Mouse (Mus musculus) myocyte (in vitro differentiated cells): ENCODE data around the gene Slc32a1. TPM values are rescaled to one million over a fixed set of nuclear protein-coding genes. Genes with fewer than 3 reads are reported as not detected.

ENCODE experiments used
- H3K27me3 ChIP-seq: one replicate; pipeline ENCODE4 v1.6.1; 2011; ENCODE audit not compliant: control insufficient read depth, insufficient read depth, insufficient read length
- H3K36me3 ChIP-seq: one replicate; pipeline ENCODE4 v1.6.1; 2011; ENCODE audit not compliant: control insufficient read depth, insufficient read depth
- H3K4me2 ChIP-seq: one replicate; pipeline ENCODE4 v1.6.1; 2011; ENCODE audit warnings: low read depth, control low read depth
- H3K4me3 ChIP-seq: one replicate; pipeline ENCODE4 v1.5.1; 2011; ENCODE audit warnings: mild to moderate bottlenecking, control low read depth, moderate library complexity
- H3K79me2 ChIP-seq: one replicate; pipeline ENCODE4 v1.6.1; 2011; ENCODE audit not compliant: control insufficient read depth, insufficient read depth
- H3ac ChIP-seq: one replicate; pipeline ENCODE4 v1.6.1; 2011; ENCODE audit not compliant: control insufficient read depth, insufficient read length
- CEBPB ChIP-seq: IDR thresholded peaks from 2 replicates; pipeline ENCODE4 v1.6.1; 2011; ENCODE audit warnings: mild to moderate bottlenecking, moderate library complexity; ENCODE audit not compliant: poor library complexity, insufficient read depth, severe bottlenecking
- E2F4 ChIP-seq: IDR thresholded peaks from one replicate; pipeline ENCODE4 v1.6.1; 2011; ENCODE audit warnings: mild to moderate bottlenecking, control low read depth, moderate library complexity; ENCODE audit not compliant: insufficient read depth
- MAX ChIP-seq: IDR thresholded peaks from one replicate; pipeline ENCODE4 v1.6.1; 2011; ENCODE audit warnings: low read depth, mild to moderate bottlenecking, control low read depth
- MYOD1 ChIP-seq, 3 experiments: IDR thresholded peaks; one replicate each; pipeline ENCODE4 v1.6.1; 2011; ENCODE audit warnings: control low read depth in 2 of 3, low read depth in 2 of 3, mild to moderate bottlenecking in 2 of 3, moderate library complexity in 1 of 3; ENCODE audit not compliant: insufficient read length in 2 of 3, control insufficient read depth in 1 of 3
- MYOG ChIP-seq, 3 experiments: IDR thresholded peaks; one replicate each; pipeline ENCODE4 v1.6.1; 2011; ENCODE audit warnings: control low read depth in 2 of 3, low read depth in 2 of 3, mild to moderate bottlenecking in 2 of 3; ENCODE audit not compliant: insufficient read length in 2 of 3, control insufficient read depth in 1 of 3, insufficient read depth in 1 of 3
- POLR2A ChIP-seq: IDR thresholded peaks from one replicate; pipeline ENCODE4 v1.6.1; 2011; ENCODE audit warnings: low read depth, mild to moderate bottlenecking, control low read depth, moderate library complexity; ENCODE audit not compliant: insufficient read length
- POLR2AphosphoS2 ChIP-seq: IDR thresholded peaks from one replicate; pipeline ENCODE4 v1.6.1; 2011; ENCODE audit warnings: low read depth, control low read depth; ENCODE audit not compliant: insufficient read length
- REST ChIP-seq: IDR thresholded peaks from one replicate; pipeline ENCODE4 v1.6.1; 2011; ENCODE audit warnings: mild to moderate bottlenecking, control low read depth, moderate library complexity; ENCODE audit not compliant: insufficient read depth, insufficient read length
- SRF ChIP-seq: IDR thresholded peaks from one replicate; pipeline ENCODE4 v1.6.1; 2011; ENCODE audit warnings: low read depth; ENCODE audit not compliant: control insufficient read depth, insufficient read length
- TCF12 ChIP-seq: IDR thresholded peaks from one replicate; pipeline ENCODE4 v1.6.1; 2011; ENCODE audit warnings: mild to moderate bottlenecking, control low read depth; ENCODE audit not compliant: poor library complexity, insufficient read depth, severe bottlenecking
- TCF3 ChIP-seq: IDR thresholded peaks from one replicate; pipeline ENCODE4 v1.6.1; 2011; ENCODE audit warnings: low read depth, control low read depth; ENCODE audit not compliant: insufficient read length
- USF1 ChIP-seq: IDR thresholded peaks from one replicate; pipeline ENCODE4 v1.6.1; 2011; ENCODE audit warnings: low read depth, mild to moderate bottlenecking, control low read depth, moderate library complexity
- polyA plus RNA-seq: library from polyadenylated mRNA; unstranded; fragments of >200 nt; fragmentation: generic; extraction: Trizol; gene quantifications from one replicate; pipeline ENCODE4 v1.2.1, GENCODE M21; 2012; ENCODE audit warnings: missing spikeins

Gene Slc32a1
- polyA plus RNA-seq, 1 experiment, result not detected

DNA sequence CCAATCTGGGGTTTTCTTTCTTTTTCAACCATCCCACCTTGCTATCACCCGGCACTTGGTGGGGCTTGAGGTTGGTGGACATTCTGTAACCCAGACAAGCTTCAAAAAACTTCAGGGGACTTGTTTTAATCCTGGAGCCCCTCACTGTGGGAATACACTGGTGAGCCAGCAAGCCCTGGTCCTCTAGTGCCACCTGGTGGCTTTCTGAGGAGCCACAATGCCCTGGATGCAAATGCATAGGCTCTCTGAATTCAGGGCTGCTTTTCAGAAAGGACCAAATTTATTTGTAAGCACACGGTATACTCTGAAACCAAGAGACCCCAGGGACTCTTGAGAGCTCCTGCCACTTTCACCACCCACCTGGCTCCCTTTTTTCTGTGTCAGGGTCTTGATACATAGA lies 31.3 kb downstream of the Slc32a1 start:
- Histone ChIP-seq H3K4me2 (no peak overlapping the region), H3K36me3 (no peaks in the 10 kb centered on the region), H3ac (no peak overlapping the region), H3K79me2 (no peaks in the 10 kb centered on the region), H3K4me3 (no peak overlapping the region), H3K27me3 (no peaks in the 10 kb centered on the region)
- TF ChIP-seq SRF (no peak), REST (no peak), POLR2A (no peak), USF1 (no peak), TCF3 (no peak), TCF12 (no peak), CEBPB (no peak), MYOD1 (IDR thresholded peaks at IDR 0.05; ENCODE audit: control insufficient read depth in 1 of 3, insufficient read length in 2 of 3, low read depth in 2 of 3) (no peak), MAX (no peak), MYOG (IDR thresholded peaks at IDR 0.05; ENCODE audit: control insufficient read depth in 1 of 3, insufficient read depth in 1 of 3, insufficient read length in 2 of 3, low read depth in 2 of 3) (no peak), E2F4 (no peak), POLR2AphosphoS2 (no peak)

DNA sequence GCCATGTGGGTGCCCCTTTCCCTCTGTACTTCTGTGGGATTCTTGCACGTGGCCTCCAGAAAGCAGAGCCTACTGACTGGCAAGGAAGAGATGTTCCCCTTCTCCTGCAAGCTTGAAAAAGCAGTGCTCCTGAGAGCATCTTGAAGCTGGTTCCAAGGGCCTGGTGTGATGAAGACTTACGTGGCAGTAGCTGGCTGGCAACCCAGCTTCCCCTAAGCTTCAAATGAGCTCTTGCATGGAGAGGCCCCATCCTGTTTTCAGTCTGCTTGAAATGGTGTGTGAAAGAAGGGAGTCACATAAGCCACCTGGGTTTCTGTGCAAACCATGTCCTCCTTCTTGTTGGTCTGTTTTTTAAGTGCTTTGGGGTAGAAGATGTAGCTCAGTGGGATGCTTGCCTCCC lies 32.0 kb downstream of the Slc32a1 start:
- no peaks in the 10 kb centered on the region for H3K36me3 ChIP-seq
- no peak overlapping the region for H3ac ChIP-seq
- no peak overlapping the region for H3K4me2 ChIP-seq
- TF ChIP-seq SRF (no peak), MAX (no peak), POLR2AphosphoS2 (no peak), E2F4 (no peak), TCF3 (no peak), CEBPB (no peak), USF1 (no peak), TCF12 (no peak)
- no peaks in the 10 kb centered on the region for H3K79me2 ChIP-seq
- H3K27me3 ChIP-seq, result no peaks in the 10 kb centered on the region
- H3K4me3 ChIP-seq, result no peak overlapping the region

DNA sequence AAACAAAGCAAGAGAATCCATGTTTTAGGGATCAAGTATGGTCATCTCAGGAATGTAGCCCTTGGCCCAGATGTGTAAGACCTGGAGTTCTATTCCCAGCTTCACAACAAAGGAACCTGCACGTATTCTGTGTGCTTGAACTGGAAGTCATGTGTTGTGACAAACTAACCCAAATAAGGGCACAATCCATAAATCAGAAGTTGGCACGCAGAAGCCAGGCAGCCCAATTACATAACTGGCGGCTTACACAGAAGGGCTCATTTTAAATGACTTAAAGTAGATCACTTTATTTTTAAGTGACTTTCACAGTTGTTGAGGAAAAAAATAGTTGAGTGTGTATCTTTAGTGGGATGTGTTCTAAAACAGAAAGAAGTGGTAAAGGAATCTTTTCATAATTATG lies 33.2 kb downstream of the Slc32a1 start:
- H3K4me2 ChIP-seq, result no peak overlapping the region
- no peaks in the 10 kb centered on the region for H3K36me3 ChIP-seq
- no peaks in the 10 kb centered on the region for H3K27me3 ChIP-seq
- H3K4me3 ChIP-seq, result no peak overlapping the region
- no peak overlapping the region for H3ac ChIP-seq
- no peaks in the 10 kb centered on the region for H3K79me2 ChIP-seq
- TF ChIP-seq MYOD1 (IDR thresholded peaks at IDR 0.05; ENCODE audit: control insufficient read depth in 1 of 3, insufficient read length in 2 of 3, low read depth in 2 of 3), result no peak
- no peak for TF ChIP-seq USF1
- TF ChIP-seq POLR2AphosphoS2, result no peak
- TF ChIP-seq SRF, result no peak
- no peak for TF ChIP-seq REST
- TF ChIP-seq POLR2A, result no peak
- no peak for TF ChIP-seq E2F4
- no peak for TF ChIP-seq CEBPB
- TF ChIP-seq TCF3, result no peak
- no peak for TF ChIP-seq TCF12
- TF ChIP-seq MYOG (IDR thresholded peaks at IDR 0.05; ENCODE audit: control insufficient read depth in 1 of 3, insufficient read depth in 1 of 3, insufficient read length in 2 of 3, low read depth in 2 of 3), result no peak
- TF ChIP-seq MAX, result no peak

DNA sequence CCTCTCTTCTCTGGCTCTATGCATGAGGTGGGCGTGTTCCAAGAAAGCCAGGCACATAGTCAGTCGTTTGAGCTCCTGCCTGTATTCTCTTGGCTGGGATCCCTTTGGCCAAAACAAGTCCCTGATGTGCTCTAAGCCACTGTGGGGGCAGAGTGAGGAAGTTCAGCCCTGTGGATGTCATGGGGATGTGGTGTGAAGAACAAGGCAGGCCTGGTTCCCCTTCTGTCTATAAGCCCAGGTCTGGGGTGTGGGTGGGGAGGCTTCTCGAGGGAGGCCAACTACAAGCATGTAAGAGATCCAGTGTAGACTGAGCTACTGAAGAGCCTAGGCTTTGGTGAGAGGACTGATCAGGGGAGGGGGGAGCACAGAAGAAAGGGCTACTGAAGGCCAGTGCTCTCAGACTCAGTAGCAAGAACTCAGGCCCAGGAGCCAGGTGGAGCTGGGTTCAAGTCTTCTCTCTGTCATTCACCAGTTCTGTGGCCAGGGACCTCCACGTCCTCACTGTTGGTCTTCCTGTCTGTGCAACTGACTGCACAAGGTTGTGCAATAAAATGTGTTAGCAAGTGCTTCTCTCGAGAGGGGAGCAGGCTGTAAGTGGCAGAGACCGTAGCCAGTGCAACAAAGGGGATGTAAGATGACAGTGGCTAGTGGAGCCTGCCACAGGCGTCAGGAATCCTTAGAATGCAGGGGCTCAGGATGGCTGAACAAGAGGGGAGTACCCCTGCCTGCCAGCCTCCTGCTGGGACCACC lies 40.8 kb downstream of the Slc32a1 start:
- Histone ChIP-seq H3K36me3 (no peaks in the 10 kb centered on the region), H3K27me3 (peaks cover 12% of the 10 kb centered on the region), H3K4me2 (no peak overlapping the region), H3K79me2 (no peaks in the 10 kb centered on the region), H3K4me3 (no peak overlapping the region), H3ac (no peak overlapping the region)
- TF ChIP-seq TCF12, result no peak
- TF ChIP-seq MAX, result no peak
- TF ChIP-seq SRF, result no peak
- TF ChIP-seq MYOG (IDR thresholded peaks at IDR 0.05; ENCODE audit: control insufficient read depth in 1 of 3, insufficient read depth in 1 of 3, insufficient read length in 2 of 3, low read depth in 2 of 3), result no peak
- TF ChIP-seq REST, result no peak

DNA sequence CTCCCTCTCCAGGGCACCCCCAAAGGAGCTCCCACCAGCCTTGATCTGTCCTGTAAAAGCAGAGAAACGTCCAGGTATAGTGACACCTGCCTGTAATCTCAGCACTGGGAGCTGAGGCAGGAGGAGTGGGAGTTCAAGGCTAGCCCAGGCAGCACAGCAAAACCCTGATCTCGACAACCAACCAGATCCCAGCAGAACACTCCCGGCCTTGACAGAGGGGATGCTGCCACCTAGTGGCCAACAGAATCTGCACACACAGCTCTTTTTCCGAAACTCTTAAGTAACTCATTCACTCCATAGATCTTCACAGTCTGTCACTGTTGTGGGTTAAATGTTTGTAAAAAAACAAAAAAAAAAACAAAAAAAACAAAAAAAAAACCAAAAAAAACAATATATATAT lies 42.4 kb downstream of the Slc32a1 start:
- Histone ChIP-seq H3K4me2 (no peak overlapping the region), H3K4me3 (no peak overlapping the region), H3K36me3 (no peaks in the 10 kb centered on the region), H3ac (no peak overlapping the region), H3K27me3 (peaks cover 12% of the 10 kb centered on the region), H3K79me2 (no peaks in the 10 kb centered on the region)
- TF ChIP-seq REST (no peak), MAX (no peak), MYOD1 (IDR thresholded peaks at IDR 0.05; ENCODE audit: control insufficient read depth in 1 of 3, insufficient read length in 2 of 3, low read depth in 2 of 3) (no peak), TCF12 (no peak), POLR2AphosphoS2 (no peak), POLR2A (no peak), MYOG (IDR thresholded peaks at IDR 0.05; ENCODE audit: control insufficient read depth in 1 of 3, insufficient read depth in 1 of 3, insufficient read length in 2 of 3, low read depth in 2 of 3) (no peak), SRF (no peak), E2F4 (no peak), TCF3 (no peak), USF1 (no peak), CEBPB (no peak)
